Mouse (Mus musculus): ENCODE data around the gene Celsr3.

DNA sequence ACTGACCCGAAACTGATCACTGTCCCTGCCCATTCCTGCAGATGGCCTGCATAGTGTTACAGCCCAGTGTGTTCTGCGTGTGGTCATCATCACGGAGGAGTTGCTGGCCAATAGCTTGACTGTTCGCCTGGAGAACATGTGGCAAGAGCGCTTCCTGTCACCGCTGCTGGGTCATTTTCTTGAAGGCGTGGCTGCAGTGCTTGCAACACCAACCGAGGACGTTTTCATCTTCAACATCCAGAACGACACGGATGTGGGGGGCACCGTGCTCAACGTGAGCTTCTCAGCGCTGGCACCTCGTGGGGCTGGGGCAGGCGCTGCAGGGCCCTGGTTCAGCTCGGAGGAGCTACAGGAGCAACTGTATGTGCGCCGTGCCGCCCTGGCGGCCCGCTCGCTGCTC is 5.5 kb downstream of the Celsr3 start:
- no peak for TF ChIP-seq POLR2A (IDR thresholded peaks at IDR 0.05; ENCODE audit: borderline replicate concordance, insufficient read depth, low read length)
- TF ChIP-seq CTCF (IDR thresholded peaks at IDR 0.05; ENCODE audit: borderline replicate concordance, insufficient read depth, low read depth, low read length), result no peak

All from cerebellum, adult 2 months (tissue).